In genomic region chr6:148634148-148634547, GRCm38 (mm10) we compare ENCODE assay signal across 25 mouse cellular contexts.
DNase-seq lines count a peak whose midpoint lies in the region; ATAC-seq lines count a peak whose summit lies in the region.
"Had no signal": no experiment of that assay in that cellular context is flagged by ENCODE, and none has a peak within 500 bp of the region (broad histone marks: within the 10 kb centered on the region; RNA-seq: fewer than 3 reads in every experiment).

No protein-coding gene starts in this region.

- DNase-seq in embryonic facial prominence, embryonic 14.5 days (ENCODE audit: low spot score), result peak; percentile 43
- no peak for DNase-seq in embryonic facial prominence, embryonic 10.5 days (ENCODE audit: low spot score)
- peak; percentile 22 for DNase-seq in heart, adult 11 months
- DNase-seq in MN1 (ENCODE audit: low spot score), result peak; percentile 17
- DNase-seq in adrenal gland, adult 2 months, result no peak
- DNase-seq: adrenal gland, postnatal 14 days; B cell, adult 2 months; cerebellum, adult 11-12 months; cerebellum, adult 9-10 months; cerebellum, postnatal 25 days; gastrocnemius, adult 2 months; gastrocnemius, postnatal 25 days; heart, postnatal 10 days; heart, postnatal 4 days had no signal

- H3K4me1 ChIP-seq in embryonic facial prominence, embryonic 14.5 days (ENCODE audit: control insufficient read depth, insufficient read depth, low read length), result no peaks in the 10 kb centered on the region
- H3K4me1 ChIP-seq in embryonic facial prominence, embryonic 10.5 days, result no peaks in the 10 kb centered on the region
- no peaks in the 10 kb centered on the region for H3K4me1 ChIP-seq in heart, embryonic 11.5 days (ENCODE audit: control insufficient read depth, insufficient read depth, low read length)
- H3K4me1 ChIP-seq in forebrain, embryonic 16.5 days (replicated peaks; ENCODE audit: control insufficient read depth, insufficient read depth, low read length), result no peaks in the 10 kb centered on the region
- no peaks in the 10 kb centered on the region for H3K4me1 ChIP-seq in midbrain, embryonic 13.5 days (replicated peaks)
- H3K4me1 ChIP-seq: embryonic facial prominence, embryonic 15.5 days; hindbrain, embryonic 12.5 days had no signal

- no peak overlapping the region for H3K4me3 ChIP-seq in embryonic facial prominence, embryonic 14.5 days (ENCODE audit: low read depth, low read length)
- H3K4me3 ChIP-seq in embryonic facial prominence, embryonic 10.5 days, result no peak overlapping the region
- no peak overlapping the region for H3K4me3 ChIP-seq in heart, embryonic 11.5 days (ENCODE audit: low read depth, low read length)
- H3K4me3 ChIP-seq in forebrain, embryonic 16.5 days (replicated peaks; ENCODE audit: low read length), result no peak overlapping the region
- H3K4me3 ChIP-seq in midbrain, embryonic 13.5 days (replicated peaks), result no peak overlapping the region
- H3K4me3 ChIP-seq: embryonic facial prominence, embryonic 15.5 days; erythroblast, embryonic 14.5 days; gastrocnemius, adult 2 months; hindbrain, embryonic 12.5 days had no signal

- H3K9me3 ChIP-seq in embryonic facial prominence, embryonic 14.5 days (ENCODE audit: control insufficient read depth, low read length), result no peaks in the 10 kb centered on the region
- H3K9me3 ChIP-seq in embryonic facial prominence, embryonic 10.5 days, result no peaks in the 10 kb centered on the region
- H3K9me3 ChIP-seq in heart, embryonic 11.5 days (replicated peaks; ENCODE audit: control insufficient read depth, low read length), result no peaks in the 10 kb centered on the region
- H3K9me3 ChIP-seq in forebrain, embryonic 16.5 days (ENCODE audit: control insufficient read depth, low read length), result no peaks in the 10 kb centered on the region
- H3K9me3 ChIP-seq in midbrain, embryonic 13.5 days, result no peaks in the 10 kb centered on the region
- H3K9me3 ChIP-seq: embryonic facial prominence, embryonic 15.5 days; G1E; hindbrain, embryonic 12.5 days had no signal

- no peak overlapping the region for H3K27ac ChIP-seq in embryonic facial prominence, embryonic 14.5 days (replicated peaks; ENCODE audit: low read depth, low read length)
- H3K27ac ChIP-seq in embryonic facial prominence, embryonic 10.5 days (replicated peaks), result no peak overlapping the region
- H3K27ac ChIP-seq in heart, embryonic 11.5 days (ENCODE audit: low read depth, low read length), result no peak overlapping the region
- H3K27ac ChIP-seq in forebrain, embryonic 16.5 days (ENCODE audit: low read length), result no peak overlapping the region
- no peak overlapping the region for H3K27ac ChIP-seq in midbrain, embryonic 13.5 days
- H3K27ac ChIP-seq: embryonic facial prominence, embryonic 15.5 days; gastrocnemius, adult 2 months; hindbrain, embryonic 12.5 days had no signal

- H3K4me2 ChIP-seq in embryonic facial prominence, embryonic 14.5 days (ENCODE audit: low read depth, low read length), result no peak overlapping the region
- H3K4me2 ChIP-seq in heart, embryonic 11.5 days, result no peak overlapping the region
- no peak overlapping the region for H3K4me2 ChIP-seq in forebrain, embryonic 16.5 days (ENCODE audit: low read length)
- no peak overlapping the region for H3K4me2 ChIP-seq in midbrain, embryonic 13.5 days (replicated peaks)
- H3K4me2 ChIP-seq: embryonic facial prominence, embryonic 15.5 days; hindbrain, embryonic 12.5 days had no signal

- ATAC-seq in embryonic facial prominence, embryonic 14.5 days (ENCODE audit: low read depth), result no peak
- ATAC-seq in heart, embryonic 11.5 days (replicated peaks; ENCODE audit: insufficient number of reproducible peaks, low FRiP score, low TSS enrichment), result no peak
- ATAC-seq in forebrain, embryonic 16.5 days, result peak; percentile 78
- no peak for ATAC-seq in midbrain, embryonic 13.5 days
- ATAC-seq: CD4-positive, CD25-positive, alpha-beta regulatory T cell, adult 4 months; hindbrain, embryonic 16.5 days; inflammation-experienced regulatory T-cells, adult 6 months; intestine, postnatal 0 days had no signal

- WGBS in embryonic facial prominence, embryonic 14.5 days, result 69% methylated on average over 2 of the region's 2 CpGs
- 90% methylated on average over 2 of the region's 2 CpGs for WGBS in embryonic facial prominence, embryonic 10.5 days
- WGBS in heart, embryonic 11.5 days (ENCODE audit: insufficient replicate concordance), result 75% methylated on average over 2 of the region's 2 CpGs
- 62% methylated on average over 2 of the region's 2 CpGs for WGBS in forebrain, embryonic 16.5 days
- WGBS in midbrain, embryonic 13.5 days, result 86% methylated on average over 2 of the region's 2 CpGs

- no peak overlapping the region for H3K9ac ChIP-seq in embryonic facial prominence, embryonic 14.5 days (ENCODE audit: low read depth, low read length)
- no peak overlapping the region for H3K9ac ChIP-seq in heart, embryonic 11.5 days (ENCODE audit: low read depth, low read length)
- H3K9ac ChIP-seq in forebrain, embryonic 16.5 days (replicated peaks; ENCODE audit: low read depth, low read length), result no peak overlapping the region
- no peak overlapping the region for H3K9ac ChIP-seq in midbrain, embryonic 13.5 days (replicated peaks)
- H3K9ac ChIP-seq: embryonic facial prominence, embryonic 15.5 days; hindbrain, embryonic 12.5 days had no signal

- H3K36me3 ChIP-seq in embryonic facial prominence, embryonic 14.5 days (ENCODE audit: control insufficient read depth, insufficient read depth, low read length), result no peaks in the 10 kb centered on the region
- H3K36me3 ChIP-seq in embryonic facial prominence, embryonic 10.5 days (replicated peaks), result no peaks in the 10 kb centered on the region
- no peaks in the 10 kb centered on the region for H3K36me3 ChIP-seq in heart, embryonic 11.5 days (ENCODE audit: control insufficient read depth, insufficient read depth, low read length)
- H3K36me3 ChIP-seq in forebrain, embryonic 16.5 days (ENCODE audit: control insufficient read depth, insufficient read depth), result no peaks in the 10 kb centered on the region
- H3K36me3 ChIP-seq in midbrain, embryonic 13.5 days, result no peaks in the 10 kb centered on the region
- H3K36me3 ChIP-seq: embryonic facial prominence, embryonic 15.5 days; G1E; hindbrain, embryonic 12.5 days had no signal

- H3K27me3 ChIP-seq in embryonic facial prominence, embryonic 14.5 days (replicated peaks; ENCODE audit: control insufficient read depth, insufficient read depth, low read length), result no peaks in the 10 kb centered on the region
- H3K27me3 ChIP-seq in embryonic facial prominence, embryonic 10.5 days (replicated peaks; ENCODE audit: low read depth, poor library complexity, severe bottlenecking), result no peaks in the 10 kb centered on the region
- no peaks in the 10 kb centered on the region for H3K27me3 ChIP-seq in heart, embryonic 11.5 days (ENCODE audit: control insufficient read depth, insufficient read depth, low read length)
- no peaks in the 10 kb centered on the region for H3K27me3 ChIP-seq in forebrain, embryonic 16.5 days (replicated peaks; ENCODE audit: control insufficient read depth, insufficient read depth, low read length)
- H3K27me3 ChIP-seq in midbrain, embryonic 13.5 days, result no peaks in the 10 kb centered on the region
- H3K27me3 ChIP-seq: embryonic facial prominence, embryonic 15.5 days; hindbrain, embryonic 12.5 days had no signal

Comparison
In these comparisons a context has a peak if more than half of its experiments do, and no peak if none do; other contexts are left out.
1. DNase-seq: peak in embryonic facial prominence, embryonic 14.5 days (single experiment), heart, adult 11 months (single experiment) and MN1 (single experiment); none in embryonic facial prominence, embryonic 10.5 days (single experiment) and adrenal gland, adult 2 months (single experiment).